Mouse (Mus musculus) left cerebral cortex, adult 9 months (tissue): ENCODE results near the gene Vps35.

Source experiments
- DNase-seq, 2 experiments: peaks; one replicate each; pipeline ENCODE4 v3.0.0; 2022; ENCODE audit warnings: low spot score in 2 of 2

Gene Vps35

DNA sequence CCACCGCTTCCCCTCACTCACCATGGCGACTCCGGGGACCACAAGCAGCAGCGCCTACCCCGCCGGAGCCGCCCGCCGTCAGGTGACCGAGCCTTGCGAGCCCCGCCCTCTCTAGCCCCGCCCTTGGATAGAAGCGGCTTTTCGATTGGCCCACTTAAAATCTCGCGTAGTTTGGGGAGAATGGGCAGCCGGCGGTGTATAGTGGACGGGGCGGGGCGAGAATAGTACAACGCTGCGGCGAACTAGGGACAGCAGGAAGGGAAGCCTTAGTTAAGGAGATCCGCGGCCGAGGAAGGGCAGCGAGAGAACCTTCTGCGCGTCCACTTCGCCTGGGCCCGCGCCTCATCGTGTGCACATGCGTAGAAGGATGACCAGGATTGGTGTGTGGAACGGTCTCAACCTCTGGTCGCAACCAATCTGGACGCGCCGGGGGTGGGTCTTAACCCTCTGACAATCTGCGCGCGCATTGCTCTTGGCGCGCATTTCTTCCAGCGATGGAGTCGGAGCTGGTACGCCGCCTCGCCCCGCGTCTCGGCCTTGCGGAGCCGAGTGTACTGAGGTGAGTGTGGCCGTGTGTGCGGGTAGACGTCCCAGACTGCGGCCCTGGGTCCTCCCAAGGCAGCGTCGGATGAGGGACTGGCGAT lies at the start of gene Vps35, which contains the start of gene Orc6:
Gene Vps35, minus strand, starts transcription at position 369 of the 644 bp plus-strand sequence.
Gene Orc6, plus strand, starts transcription at position 199 of the 644 bp plus-strand sequence.
- peak; percentile 85 to 96 for DNase-seq

- DNase-seq, result no peak
Measured at GRCm38 (mm10) chr8:85339871-85340573, 40.4 kb upstream of the Vps35 start.

DNA sequence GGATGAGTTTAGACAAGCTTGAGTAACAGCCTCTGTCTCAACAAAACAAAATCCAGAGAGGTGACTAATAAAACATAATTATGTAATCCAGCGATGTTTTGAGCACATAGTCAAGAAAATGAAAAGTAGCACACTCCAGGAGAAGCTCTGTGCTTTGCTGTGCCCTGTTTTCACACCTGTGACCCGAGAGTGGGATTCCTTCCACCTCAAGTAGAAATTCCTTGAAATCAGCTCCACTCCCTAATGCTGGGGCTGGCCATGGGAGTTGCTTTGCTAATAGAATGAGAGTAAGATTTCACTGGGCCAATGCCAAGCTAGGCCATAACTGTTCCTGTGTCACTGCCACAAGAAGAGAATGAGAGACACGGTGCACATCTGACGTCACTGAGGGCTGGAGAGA lies 38.1 kb upstream of the Vps35 start:
- DNase-seq, result no peak

DNA sequence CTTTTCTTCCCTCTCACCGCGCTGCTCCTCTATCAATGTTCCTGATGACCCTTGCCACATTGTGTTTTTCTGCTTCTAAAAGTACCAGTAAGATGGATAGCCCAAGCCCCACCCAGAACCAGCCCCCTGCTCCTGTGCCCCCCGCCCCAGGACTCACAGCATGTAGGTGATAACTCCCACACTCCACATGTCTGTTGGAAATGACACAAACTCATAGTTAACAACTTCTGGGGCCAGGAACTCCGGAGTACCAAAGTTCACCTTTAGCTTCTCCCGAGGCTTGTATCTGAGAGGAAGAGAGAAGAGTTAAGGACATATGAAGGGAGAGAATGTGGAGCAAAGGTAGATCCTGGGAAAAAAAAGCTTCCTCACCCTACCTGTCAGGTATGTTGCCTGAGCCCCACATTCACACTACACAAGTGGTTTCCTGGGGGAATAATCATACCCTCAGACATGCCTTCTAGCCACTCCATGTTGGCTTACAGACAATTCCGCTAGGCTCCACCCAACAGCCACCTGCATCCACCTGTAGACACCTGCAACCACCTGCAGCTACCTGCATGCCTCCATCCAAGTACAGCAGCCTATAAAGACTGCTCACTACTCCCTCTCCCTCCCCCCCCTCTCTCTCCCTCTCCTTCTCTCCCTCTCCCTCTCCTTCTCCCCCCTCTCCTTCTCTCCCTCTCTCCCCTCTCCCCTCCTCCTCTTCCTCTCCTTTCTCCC lies 36.8 kb upstream of the Vps35 start:
- no peak for DNase-seq

DNA sequence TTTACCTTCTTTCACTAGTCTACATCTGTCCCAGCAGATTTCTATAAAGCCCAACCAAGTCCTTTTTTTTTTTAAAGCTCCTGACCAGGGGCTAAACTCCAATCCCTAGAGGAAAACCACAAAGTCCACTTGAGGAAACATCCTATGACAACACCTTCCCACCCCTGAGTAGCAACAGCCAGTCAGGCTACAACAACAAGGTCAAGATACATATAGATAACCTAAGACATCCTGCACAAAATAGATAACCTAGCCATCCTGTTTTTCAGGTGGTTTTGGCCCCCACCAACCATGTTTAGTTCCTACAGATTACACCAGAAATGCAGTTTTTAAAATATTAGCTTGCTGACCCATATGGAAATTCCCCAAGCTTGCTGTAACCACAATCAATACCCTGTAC lies 35.5 kb upstream of the Vps35 start:
- no peak for DNase-seq

DNA sequence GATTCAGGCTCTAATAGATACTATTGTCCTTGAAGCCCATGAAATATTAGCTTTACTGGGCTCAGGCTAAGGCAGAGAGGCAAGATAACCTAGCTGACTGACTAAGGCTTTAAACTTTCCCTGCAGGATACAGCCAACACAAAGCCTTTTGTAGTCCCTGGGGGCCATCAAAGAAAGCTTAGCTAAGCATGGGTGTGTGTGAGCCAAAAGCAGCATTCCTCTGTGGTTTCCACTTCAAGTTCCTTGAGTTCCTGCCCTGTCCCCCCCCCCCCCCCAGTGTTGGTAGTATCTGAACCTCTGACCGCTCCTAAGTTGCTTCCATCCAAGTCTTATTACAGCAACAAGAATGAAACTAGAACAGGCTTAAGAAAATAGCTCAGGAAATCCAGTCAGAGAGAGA lies 29.9 kb upstream of the Vps35 start:
- DNase-seq, result no peak

GRCm38 (mm10) chr8:85327036-85327435 lies 27.4 kb upstream of the Vps35 start:
- DNase-seq, result no peak

DNA sequence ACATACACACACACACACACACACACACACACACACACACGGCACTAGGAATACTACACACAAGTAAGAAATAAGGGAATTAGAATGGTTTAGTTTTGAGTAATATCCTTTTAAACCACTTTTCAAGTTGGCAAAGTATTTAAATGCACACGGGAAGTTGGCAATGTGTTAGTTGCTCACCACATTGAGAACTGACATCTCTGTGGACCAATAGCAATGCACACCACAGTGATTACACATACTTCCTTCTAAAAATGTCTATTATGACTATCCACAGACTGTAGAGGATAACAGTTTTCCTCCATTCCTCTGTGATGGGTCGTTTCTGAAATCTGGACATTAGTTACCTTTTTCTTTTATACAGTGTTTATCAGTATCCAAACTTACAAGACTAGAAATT lies 23.5 kb upstream of the Vps35 start:
- no peak for DNase-seq

GRCm38 (mm10) chr8:85321981-85322380 lies 22.4 kb upstream of the Vps35 start:
- no peak for DNase-seq

- no peak for DNase-seq
Measured at GRCm38 (mm10) chr8:85318534-85318933, 18.9 kb upstream of the Vps35 start.

DNA sequence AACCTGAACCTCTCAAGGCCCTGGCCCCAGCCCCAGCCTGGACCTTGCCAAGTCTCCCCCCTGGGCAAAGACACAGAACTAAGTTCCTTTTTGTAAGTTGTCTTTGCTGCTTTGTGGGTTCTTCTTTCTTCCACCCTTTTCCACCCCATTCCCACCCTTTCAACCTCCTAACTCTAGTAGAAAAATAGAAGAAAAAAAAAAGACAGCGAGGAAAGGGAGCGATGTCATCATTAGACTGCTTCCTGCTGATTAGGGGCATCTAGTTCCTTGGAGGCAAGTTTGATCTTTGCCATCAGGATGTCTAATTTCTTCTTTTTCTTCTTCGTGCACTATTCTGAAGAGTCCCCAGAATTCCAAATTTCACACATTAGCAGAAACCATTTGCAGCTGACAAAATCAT lies 13.4 kb upstream of the Vps35 start:
- DNase-seq, result no peak

GRCm38 (mm10) chr8:85311743-85312142 lies 12.1 kb upstream of the Vps35 start:
- peak in 1 of 2 experiments; percentile 15 for DNase-seq

DNA sequence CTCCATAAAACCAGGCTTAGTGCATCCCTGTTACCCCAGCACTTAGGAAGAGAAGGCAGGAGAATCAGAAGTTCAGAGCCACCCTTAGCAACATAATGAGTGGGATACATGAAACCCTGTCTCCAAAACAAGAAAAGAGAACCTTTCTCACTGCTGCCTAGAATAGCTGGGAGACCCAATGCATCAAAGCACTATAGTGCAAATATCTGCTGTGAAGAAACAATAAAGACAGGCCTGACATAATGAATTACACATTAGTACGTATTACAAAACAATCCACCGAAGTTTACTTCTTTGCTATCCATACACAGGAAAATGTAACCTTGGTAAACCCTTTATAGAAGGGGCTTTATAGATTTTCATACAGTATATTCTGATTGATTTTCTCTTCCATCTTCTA lies 9.0 kb upstream of the Vps35 start:
- no peak for DNase-seq

DNA sequence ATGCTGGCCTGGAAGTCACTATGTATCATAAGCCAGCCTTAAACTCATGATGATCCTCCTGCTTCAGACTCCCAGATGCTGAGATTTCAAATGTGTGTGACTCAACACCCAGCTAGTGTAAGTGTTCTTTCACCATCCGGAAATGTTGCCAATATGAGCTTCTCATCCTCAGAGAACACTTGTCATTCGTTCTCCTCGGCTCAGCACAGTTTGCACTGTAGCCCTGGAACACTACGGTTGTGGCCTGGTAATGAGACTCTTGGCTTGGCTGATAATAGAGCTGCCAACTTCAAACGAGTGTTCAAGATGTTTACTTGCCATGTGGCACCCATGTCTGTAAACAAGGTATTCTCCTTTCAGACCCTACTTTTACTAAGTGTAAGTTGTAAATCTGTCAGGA lies 3.9 kb upstream of the Vps35 start:
- no peak for DNase-seq

GRCm38 (mm10) chr8:85302931-85303330 lies 3.3 kb upstream of the Vps35 start:
- DNase-seq, result no peak

DNA sequence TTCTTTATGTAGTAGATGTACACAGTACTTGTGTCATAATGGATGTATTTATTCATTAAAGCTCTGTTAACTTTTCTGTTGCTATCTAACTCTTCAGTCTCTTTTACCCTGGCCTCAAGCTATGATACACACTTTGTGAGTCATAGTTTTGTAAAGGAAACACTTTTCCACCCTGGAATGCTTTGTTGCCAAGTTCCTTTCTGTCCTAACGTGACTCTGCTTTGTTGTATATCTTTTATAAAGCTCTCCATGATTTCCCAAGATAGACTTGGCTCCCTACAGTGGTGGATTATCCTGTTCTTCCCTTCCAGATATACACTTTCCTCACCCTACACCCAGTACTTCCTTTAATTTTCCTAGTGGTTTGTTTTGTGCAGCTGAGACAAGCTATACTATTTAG lies 2.3 kb upstream of the Vps35 start:
- no peak for DNase-seq

DNA sequence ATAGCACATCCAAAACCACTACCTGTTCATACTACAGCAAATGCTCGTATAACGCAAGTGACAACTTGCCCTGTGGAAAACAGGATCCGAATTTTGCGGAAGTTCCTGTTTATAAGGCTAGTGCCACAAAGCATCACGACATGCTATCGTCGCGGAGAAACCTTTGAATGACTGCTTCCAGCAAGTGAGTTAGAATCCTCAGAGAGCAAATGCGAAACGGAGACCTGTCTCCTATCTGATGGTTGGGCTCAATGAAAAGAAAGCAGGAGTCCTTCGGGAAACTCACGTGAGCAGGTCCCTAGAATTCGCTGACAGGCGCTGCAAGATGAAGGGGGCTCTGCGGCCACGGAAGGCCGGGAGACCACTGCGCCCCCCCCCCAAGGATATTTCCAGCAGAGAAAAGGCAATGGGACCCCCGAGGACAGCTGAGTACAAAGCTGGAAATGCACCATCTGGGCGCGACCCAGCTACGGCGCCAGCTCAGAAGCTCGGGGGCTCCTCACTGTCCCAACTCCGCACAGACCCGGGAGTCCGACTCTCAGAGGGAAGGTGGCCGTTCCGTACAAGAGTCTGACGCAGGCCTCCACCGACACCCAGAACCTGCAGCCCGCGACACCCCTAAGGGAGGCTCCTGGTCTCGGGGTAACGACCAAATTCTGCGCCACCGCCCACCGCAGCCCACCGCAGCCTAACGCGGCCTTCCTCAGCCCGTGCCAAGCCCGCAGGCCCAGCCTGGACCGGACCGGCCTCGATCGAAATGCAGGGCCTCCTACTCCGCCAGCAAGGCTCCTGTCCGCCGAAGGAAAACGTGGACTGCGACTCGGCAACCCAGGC lies 785 bp downstream of the Vps35 start:
- DNase-seq, result peak in 1 of 2 experiments; percentile 3

- DNase-seq, result no peak
Measured at GRCm38 (mm10) chr8:85286846-85287245, 12.8 kb downstream of the Vps35 start.

- DNase-seq, result no peak
Measured at GRCm38 (mm10) chr8:85227297-85227696, 72.3 kb downstream of the Vps35 start.

- DNase-seq, result no peak
Measured at GRCm38 (mm10) chr8:85225688-85226087, 73.9 kb downstream of the Vps35 start, which contains the start of gene Olfr371. Gene Olfr371, plus strand, starts transcription at chr8:85225988.

DNA sequence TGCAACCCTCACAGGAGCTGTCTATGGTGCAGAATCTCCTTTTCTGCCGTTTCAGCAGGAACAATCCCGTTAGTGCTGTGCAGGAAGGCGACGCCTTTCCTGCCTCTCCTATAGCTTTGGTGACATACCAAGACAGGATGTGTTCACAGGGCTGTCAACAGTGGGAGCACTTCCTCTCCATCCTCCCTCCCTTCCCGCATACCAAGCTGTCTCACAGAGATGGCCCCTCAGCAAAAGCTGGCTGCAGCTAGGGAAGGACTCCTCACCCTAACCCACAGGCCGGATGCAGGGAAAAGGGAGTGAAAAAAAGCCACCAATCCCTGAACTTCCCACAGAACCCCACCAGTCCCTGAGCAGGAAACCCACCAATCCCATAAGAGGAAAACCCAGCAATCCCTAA lies 78.6 kb downstream of the Vps35 start:
- no peak for DNase-seq

DNA sequence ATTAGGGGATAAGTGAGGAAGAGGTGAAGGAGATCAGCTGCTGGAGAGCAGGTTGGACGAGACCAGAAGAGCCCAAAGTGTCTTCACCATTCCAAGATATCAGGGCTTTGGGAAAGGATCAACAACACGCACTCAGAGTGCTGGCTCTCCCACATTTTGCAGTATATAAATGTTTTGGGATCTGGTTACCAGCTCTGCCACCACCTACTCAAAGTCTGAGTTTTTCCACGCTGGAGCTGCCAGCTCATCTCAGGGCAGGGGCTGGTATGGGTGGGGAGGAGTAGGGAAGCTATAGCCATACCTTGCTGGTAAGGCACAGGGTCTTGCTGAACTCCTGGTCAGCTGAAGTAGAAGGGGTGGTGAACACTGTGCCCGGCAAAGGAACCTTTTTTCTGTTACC lies 79.4 kb downstream of the Vps35 start:
- no peak for DNase-seq
